Mouse (Mus musculus) megakaryocyte, embryonic 14.5 days (primary cell): ENCODE results near the gene Gle1.

ENCODE experiments used
- FLI1 ChIP-seq: IDR thresholded peaks from 2 replicates; pipeline ENCODE4 v1.6.1; 2012; ENCODE audit warnings: low read length, inconsistent platforms, mixed read lengths
- GATA1 ChIP-seq: IDR thresholded peaks from 3 replicates; pipeline ENCODE4 v1.6.1; 2012; ENCODE audit warnings: mixed read lengths, low read length, inconsistent platforms, borderline replicate concordance

DNA sequence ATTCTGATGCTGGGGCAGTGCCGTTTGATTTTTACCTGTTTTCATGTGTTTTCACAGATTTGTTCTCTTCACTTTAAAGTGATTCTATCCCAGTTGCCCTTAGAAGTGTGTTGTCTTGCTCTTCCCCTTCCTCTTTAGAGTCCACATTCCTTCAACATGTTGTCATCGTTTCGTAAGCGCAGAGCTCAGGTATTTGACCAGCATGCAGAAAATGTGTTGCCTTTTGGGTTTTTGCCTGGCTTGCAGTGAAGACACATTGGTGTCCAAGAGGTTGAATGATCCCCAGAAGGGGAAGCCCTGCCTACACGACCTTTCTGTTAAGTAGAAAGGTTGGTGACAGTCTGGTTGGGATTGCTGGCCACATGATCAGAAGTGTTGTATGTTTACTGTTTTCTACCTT is 33.4 kb downstream of the Gle1 start:
- no peak for TF ChIP-seq GATA1
- TF ChIP-seq FLI1: no peak
